Mouse (Mus musculus): ENCODE data around the gene Sstr1.

Gene Sstr1

GRCm38 (mm10) chr12:58211163-58212071, at the start of gene Sstr1:
TSS of gene Sstr1 (plus strand) at chr12:58211772.
- peak; percentile 47 for DNase-seq

- DNase-seq, result no peak
Measured at GRCm38 (mm10) chr12:58198810-58199209, 12.8 kb upstream of the Sstr1 start.

GRCm38 (mm10) chr12:58201190-58201589, 10.4 kb upstream of the Sstr1 start:
- no peak for DNase-seq

GRCm38 (mm10) chr12:58207956-58208355, 3.6 kb upstream of the Sstr1 start:
- no peak for DNase-seq

GRCm38 (mm10) chr12:58212261-58212923, 820 bp downstream of the Sstr1 start:
- DNase-seq, result peak; percentile 69

GRCm38 (mm10) chr12:58212924-58213450, 1.4 kb downstream of the Sstr1 start:
- DNase-seq, result peak; percentile 49

- DNase-seq, result no peak
Measured at GRCm38 (mm10) chr12:58213451-58214288, 2.1 kb downstream of the Sstr1 start.

- no peak for DNase-seq
Measured at GRCm38 (mm10) chr12:58214289-58215136, 2.9 kb downstream of the Sstr1 start.

GRCm38 (mm10) chr12:58216218-58216617, 4.6 kb downstream of the Sstr1 start:
- DNase-seq, result no peak

- DNase-seq, result no peak
Measured at GRCm38 (mm10) chr12:58219078-58219477, 7.5 kb downstream of the Sstr1 start.

GRCm38 (mm10) chr12:58225644-58226043, 14.1 kb downstream of the Sstr1 start:
- no peak for DNase-seq

- no peak for DNase-seq
Measured at GRCm38 (mm10) chr12:58232489-58232888, 20.9 kb downstream of the Sstr1 start.

- no peak for DNase-seq
Measured at GRCm38 (mm10) chr12:58251901-58252300, 40.3 kb downstream of the Sstr1 start.

Measured in right cerebral cortex, postnatal 25 days (tissue).